Mouse (Mus musculus): Measurements from ENCODE around the gene Tmem45a2. TPM values are rescaled to one million over a fixed set of nuclear protein-coding genes. Genes with fewer than 3 reads are reported as not detected.
A peak's percentile ranks its signal among the peaks of the same experiment; 100 is the strongest.

Gene Tmem45a2
- total and polyA plus RNA-seq, 3 experiments: not detected

- WGBS: 46% methylated on average over 7 of the region's 7 CpGs
- no peak overlapping the region for H3K9ac ChIP-seq (ENCODE audit: low read depth, low read length)
- no peak overlapping the region for H3K4me3 ChIP-seq
- H3K27me3 ChIP-seq (ENCODE audit: control insufficient read depth, insufficient read depth, low read length): no peaks in the 10 kb centered on the region
- TF ChIP-seq POLR2A (IDR thresholded peaks at IDR 0.05; ENCODE audit: insufficient read depth, low read depth, low read length) (no peak), CTCF (IDR thresholded peaks at IDR 0.05) (no peak), EP300 (IDR thresholded peaks at IDR 0.05; ENCODE audit: insufficient read depth, low read depth, low read length) (no peak)
- DNase-seq: no peak
- no peak overlapping the region for H3K27ac ChIP-seq
- H3K4me1 ChIP-seq (ENCODE audit: control insufficient read depth, insufficient read depth, low read length): no peaks in the 10 kb centered on the region
- no peaks in the 10 kb centered on the region for H3K79me2 ChIP-seq (replicated peaks; ENCODE audit: control insufficient read depth, insufficient read depth, low read length)
- intact Hi-C loops (cut with DNase I): no loop called here
- H3K36me3 ChIP-seq (ENCODE audit: control insufficient read depth, insufficient read depth, low read length): no peaks in the 10 kb centered on the region
Observed at GRCm38 (mm10) chr16:57098468-57099144, 27.4 kb upstream of the Tmem45a2 start.

GRCm38 (mm10) chr16:57092911-57093605 is 21.9 kb upstream of the Tmem45a2 start:
- H3K4me1 ChIP-seq (ENCODE audit: control insufficient read depth, insufficient read depth, low read length): no peaks in the 10 kb centered on the region
- H3K27me3 ChIP-seq (ENCODE audit: control insufficient read depth, insufficient read depth, low read length): no peaks in the 10 kb centered on the region
- no peak overlapping the region for H3K4me3 ChIP-seq
- no peak overlapping the region for H3K9ac ChIP-seq (ENCODE audit: low read depth, low read length)
- 57% methylated on average over 6 of the region's 6 CpGs for WGBS
- no peak overlapping the region for H3K27ac ChIP-seq
- no peak for DNase-seq
- H3K79me2 ChIP-seq (replicated peaks; ENCODE audit: control insufficient read depth, insufficient read depth, low read length): no peaks in the 10 kb centered on the region
- TF ChIP-seq CTCF (IDR thresholded peaks at IDR 0.05) (no peak), POLR2A (IDR thresholded peaks at IDR 0.05; ENCODE audit: insufficient read depth, low read depth, low read length) (no peak), EP300 (IDR thresholded peaks at IDR 0.05; ENCODE audit: insufficient read depth, low read depth, low read length) (no peak)
- no peaks in the 10 kb centered on the region for H3K36me3 ChIP-seq (ENCODE audit: control insufficient read depth, insufficient read depth, low read length)
- intact Hi-C loops (cut with DNase I): loop anchor here (2.0 kb wide), 2 partner anchors 292 to 322 kb away; no protein-coding TSS in a partner anchor

- H3K4me3 ChIP-seq: no peak overlapping the region
- TF ChIP-seq CTCF (IDR thresholded peaks at IDR 0.05): peak; percentile 74
- no peak for TF ChIP-seq POLR2A (IDR thresholded peaks at IDR 0.05; ENCODE audit: insufficient read depth, low read depth, low read length)
- intact Hi-C loops (cut with DNase I): loop anchor here (2.0 kb wide), 2 partner anchors 292 to 322 kb away; no protein-coding TSS in a partner anchor
- no peaks in the 10 kb centered on the region for H3K4me1 ChIP-seq (ENCODE audit: control insufficient read depth, insufficient read depth, low read length)
- H3K36me3 ChIP-seq (ENCODE audit: control insufficient read depth, insufficient read depth, low read length): no peaks in the 10 kb centered on the region
- peak; percentile 5 to 20 for DNase-seq
- 32% methylated on average over 4 of the region's 4 CpGs for WGBS
- H3K27ac ChIP-seq: no peak overlapping the region
- no peaks in the 10 kb centered on the region for H3K27me3 ChIP-seq (ENCODE audit: control insufficient read depth, insufficient read depth, low read length)
- H3K9ac ChIP-seq (ENCODE audit: low read depth, low read length): no peak overlapping the region
- no peaks in the 10 kb centered on the region for H3K79me2 ChIP-seq (replicated peaks; ENCODE audit: control insufficient read depth, insufficient read depth, low read length)
Observed at GRCm38 (mm10) chr16:57092460-57092859, 21.3 kb upstream of the Tmem45a2 start.

GRCm38 (mm10) chr16:57079577-57079976 is 8.4 kb upstream of the Tmem45a2 start:
- 72% methylated on average over 4 of the region's 4 CpGs for WGBS
- intact Hi-C loops (cut with DNase I): no loop called here
- TF ChIP-seq POLR2A (IDR thresholded peaks at IDR 0.05; ENCODE audit: insufficient read depth, low read depth, low read length) (no peak), CTCF (IDR thresholded peaks at IDR 0.05) (no peak), EP300 (IDR thresholded peaks at IDR 0.05; ENCODE audit: insufficient read depth, low read depth, low read length) (no peak)
- no peak overlapping the region for H3K4me3 ChIP-seq
- DNase-seq: no peak
- no peak overlapping the region for H3K27ac ChIP-seq
- no peaks in the 10 kb centered on the region for H3K4me1 ChIP-seq (ENCODE audit: control insufficient read depth, insufficient read depth, low read length)
- H3K27me3 ChIP-seq (ENCODE audit: control insufficient read depth, insufficient read depth, low read length): no peaks in the 10 kb centered on the region
- no peaks in the 10 kb centered on the region for H3K79me2 ChIP-seq (replicated peaks; ENCODE audit: control insufficient read depth, insufficient read depth, low read length)
- H3K36me3 ChIP-seq (ENCODE audit: control insufficient read depth, insufficient read depth, low read length): no peaks in the 10 kb centered on the region
- no peak overlapping the region for H3K9ac ChIP-seq (ENCODE audit: low read depth, low read length)

- TF ChIP-seq EP300 (IDR thresholded peaks at IDR 0.05; ENCODE audit: insufficient read depth, low read depth, low read length) (no peak), CTCF (IDR thresholded peaks at IDR 0.05) (no peak), POLR2A (IDR thresholded peaks at IDR 0.05; ENCODE audit: insufficient read depth, low read depth, low read length) (no peak)
- intact Hi-C loops (cut with DNase I): no loop called here
- peak in 1 of 2 experiments; percentile 3 for DNase-seq
Observed at GRCm38 (mm10) chr16:57075986-57076385, 4.8 kb upstream of the Tmem45a2 start.

GRCm38 (mm10) chr16:57062045-57062444 is 9.1 kb downstream of the Tmem45a2 start:
- Histone ChIP-seq H3K79me2 (replicated peaks; ENCODE audit: control insufficient read depth, insufficient read depth, low read length) (no peaks in the 10 kb centered on the region), H3K27me3 (ENCODE audit: control insufficient read depth, insufficient read depth, low read length) (no peaks in the 10 kb centered on the region), H3K4me3 (no peak overlapping the region), H3K36me3 (ENCODE audit: control insufficient read depth, insufficient read depth, low read length) (no peaks in the 10 kb centered on the region), H3K4me1 (ENCODE audit: control insufficient read depth, insufficient read depth, low read length) (no peaks in the 10 kb centered on the region), H3K27ac (no peak overlapping the region), H3K9ac (ENCODE audit: low read depth, low read length) (no peak overlapping the region)
- DNase-seq: no peak
- intact Hi-C loops (cut with DNase I): no loop called here
- WGBS: 86% methylated on average over 3 of the region's 3 CpGs
- TF ChIP-seq POLR2A (IDR thresholded peaks at IDR 0.05; ENCODE audit: insufficient read depth, low read depth, low read length): no peak
- TF ChIP-seq EP300 (IDR thresholded peaks at IDR 0.05; ENCODE audit: insufficient read depth, low read depth, low read length): no peak
- no peak for TF ChIP-seq CTCF (IDR thresholded peaks at IDR 0.05)

More at GRCm38 (mm10) chr16:57075986-57076385, 4.8 kb upstream of the Tmem45a2 start:
- Histone ChIP-seq H3K36me3 (ENCODE audit: control insufficient read depth, insufficient read depth, low read length) (no peaks in the 10 kb centered on the region), H3K27ac (no peak overlapping the region), H3K27me3 (ENCODE audit: control insufficient read depth, insufficient read depth, low read length) (no peaks in the 10 kb centered on the region), H3K4me1 (ENCODE audit: control insufficient read depth, insufficient read depth, low read length) (no peaks in the 10 kb centered on the region), H3K9ac (ENCODE audit: low read depth, low read length) (no peak overlapping the region), H3K4me3 (no peak overlapping the region), H3K79me2 (replicated peaks; ENCODE audit: control insufficient read depth, insufficient read depth, low read length) (no peaks in the 10 kb centered on the region)
- 42% methylated on average over 7 of the region's 7 CpGs for WGBS
